Mouse (Mus musculus) hindbrain, embryonic 16.5 days (tissue): ENCODE data around the gene Klhdc1. TPM values are rescaled to one million over a fixed set of nuclear protein-coding genes. Genes with fewer than 3 reads are reported as not detected.

Experiments
- ATAC-seq: fragments of 200-750 bp; cut with Nextera tagmentation; 2 replicates; pipeline ENCODE4 v1.8.0; 2017; ENCODE audit warnings: moderate TSS enrichment, moderate library complexity
- H3K27ac ChIP-seq: fragments of 300-500 bp; sonication (generic); 2 replicates; pipeline ENCODE4 v1.5.1; 2014; ENCODE audit warnings: low read depth, mild to moderate bottlenecking, control low read depth, low read length, moderate library complexity
- H3K27me3 ChIP-seq: fragments of 300-500 bp; sonication (generic); replicated peaks from 2 replicates; pipeline ENCODE4 v1.6.1; 2014; ENCODE audit warnings: low read length; ENCODE audit not compliant: control insufficient read depth, insufficient read depth
- H3K36me3 ChIP-seq: fragments of 300-500 bp; sonication (generic); 2 replicates; pipeline ENCODE4 v1.6.1; 2014; ENCODE audit warnings: mild to moderate bottlenecking, low read length, moderate library complexity, mixed read lengths; ENCODE audit not compliant: control insufficient read depth, insufficient read depth
- H3K4me1 ChIP-seq: fragments of 300-500 bp; sonication (generic); 2 replicates; pipeline ENCODE4 v1.6.1; 2014; ENCODE audit warnings: low read depth, low read length; ENCODE audit not compliant: control insufficient read depth, insufficient read depth
- H3K4me2 ChIP-seq: fragments of 300-500 bp; sonication (generic); 2 replicates; pipeline ENCODE4 v1.6.1; 2014; ENCODE audit warnings: mild to moderate bottlenecking, low read length, control low read depth, moderate library complexity
- H3K4me3 ChIP-seq: fragments of 300-500 bp; sonication (generic); 2 replicates; pipeline ENCODE4 v1.5.1; 2014; ENCODE audit warnings: mild to moderate bottlenecking, low read length, control low read depth, moderate library complexity
- H3K9ac ChIP-seq: fragments of 300-500 bp; sonication (generic); 2 replicates; pipeline ENCODE4 v1.6.1; 2014; ENCODE audit warnings: low read depth, mild to moderate bottlenecking, control low read depth, low read length, moderate library complexity
- H3K9me3 ChIP-seq: fragments of 300-500 bp; sonication (generic); 2 replicates; pipeline ENCODE4 v1.6.1; 2014; ENCODE audit warnings: mild to moderate bottlenecking, low read length, moderate library complexity; ENCODE audit not compliant: control insufficient read depth
- WGBS: fragments of 180-500 bp; shearing (Covaris S2); extraction: QIAGEN DNeasy Blood & Tissue Kit; methylation state at CpG from one replicate; pipeline ENCODE4 v1.1.7; 2014; 5-methylcytosine and 5-hydroxymethylcytosine counted together
- polyA plus RNA-seq: library from polyadenylated mRNA; unstranded; fragments of >200 nt; fragmentation: Nextera tagmentation; extraction: Ambion mirVana; gene quantifications from 2 replicates; pipeline ENCODE4 v1.2.1, GENCODE M21; 2015

Klhdc1 gene
- polyA plus RNA-seq, 1 experiment from 2014 or later = 17.2 TPM

DNA sequence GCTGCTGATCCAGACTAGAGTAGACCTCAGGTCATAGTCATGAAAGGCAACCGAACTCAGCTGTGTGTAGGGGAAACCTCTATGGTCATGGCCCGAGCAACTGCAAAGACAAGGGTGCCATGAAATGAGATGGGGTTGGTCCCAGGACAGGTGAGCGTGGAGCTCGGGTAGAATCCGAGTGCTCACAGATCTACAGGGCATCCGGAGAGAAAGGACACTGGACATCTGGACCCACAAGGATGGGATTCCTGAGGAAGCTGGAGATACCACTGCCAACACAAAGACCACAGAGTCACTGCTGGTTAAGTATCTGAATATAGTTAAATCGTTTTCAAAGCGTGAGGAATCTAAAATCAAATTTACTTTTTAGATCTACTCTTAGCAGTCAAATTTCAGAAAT lies 33.6 kb upstream of the Klhdc1 start:
- no peaks in the 10 kb centered on the region for H3K36me3 ChIP-seq
- ATAC-seq = no peak
- no peak overlapping the region for H3K4me3 ChIP-seq
- H3K9ac ChIP-seq = no peak overlapping the region
- H3K4me1 ChIP-seq = 0 out of 2 replicates have a peak, but pooled peaks cover 3% of the 10 kb centered on the region
- no peak overlapping the region for H3K27ac ChIP-seq
- H3K4me2 ChIP-seq = no peak overlapping the region
- no peaks in the 10 kb centered on the region for H3K27me3 ChIP-seq
- WGBS = 94% methylated on average over 8 of the region's 8 CpGs
- no peaks in the 10 kb centered on the region for H3K9me3 ChIP-seq

DNA sequence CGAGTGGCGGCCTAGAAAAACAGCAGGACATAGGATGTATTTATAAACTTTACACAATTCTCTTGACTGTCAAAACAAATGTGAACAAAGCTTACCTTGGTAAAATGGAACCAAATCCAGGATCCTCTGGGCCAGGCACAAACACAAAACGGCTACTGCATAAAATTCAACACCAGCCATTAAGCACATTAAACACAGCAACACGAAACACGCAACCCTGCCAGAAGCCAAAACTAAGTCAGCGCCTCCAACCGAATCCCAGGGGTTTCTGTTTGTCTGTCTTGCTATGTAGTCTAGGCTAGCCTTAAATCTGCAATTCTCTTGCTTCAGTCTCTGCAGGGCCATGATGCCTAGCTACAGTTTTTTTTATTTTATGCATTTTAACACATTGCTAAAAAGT lies 33.0 kb upstream of the Klhdc1 start:
- 0 out of 2 replicates have a peak, but pooled peaks cover 3% of the 10 kb centered on the region for H3K4me1 ChIP-seq
- WGBS = 97% methylated on average over 7 of the region's 7 CpGs

GRCm38 (mm10) chr12:69208520-69208919 lies 32.5 kb upstream of the Klhdc1 start:
- Histone ChIP-seq H3K27ac (no peak overlapping the region), H3K27me3 (no peaks in the 10 kb centered on the region), H3K9me3 (no peaks in the 10 kb centered on the region), H3K9ac (no peak overlapping the region), H3K4me3 (no peak overlapping the region), H3K4me2 (no peak overlapping the region), H3K4me1 (0 out of 2 replicates have a peak, but pooled peaks cover 3% of the 10 kb centered on the region), H3K36me3 (no peaks in the 10 kb centered on the region)
- WGBS = 92% methylated on average over 2 of the region's 2 CpGs
- no peak for ATAC-seq

More for the DNA sequence above, 33.0 kb upstream of the Klhdc1 start:
- Histone ChIP-seq H3K4me2 (no peak overlapping the region), H3K4me3 (no peak overlapping the region), H3K36me3 (no peaks in the 10 kb centered on the region), H3K9me3 (no peaks in the 10 kb centered on the region), H3K27me3 (no peaks in the 10 kb centered on the region), H3K27ac (no peak overlapping the region), H3K9ac (no peak overlapping the region)
- no peak for ATAC-seq

DNA sequence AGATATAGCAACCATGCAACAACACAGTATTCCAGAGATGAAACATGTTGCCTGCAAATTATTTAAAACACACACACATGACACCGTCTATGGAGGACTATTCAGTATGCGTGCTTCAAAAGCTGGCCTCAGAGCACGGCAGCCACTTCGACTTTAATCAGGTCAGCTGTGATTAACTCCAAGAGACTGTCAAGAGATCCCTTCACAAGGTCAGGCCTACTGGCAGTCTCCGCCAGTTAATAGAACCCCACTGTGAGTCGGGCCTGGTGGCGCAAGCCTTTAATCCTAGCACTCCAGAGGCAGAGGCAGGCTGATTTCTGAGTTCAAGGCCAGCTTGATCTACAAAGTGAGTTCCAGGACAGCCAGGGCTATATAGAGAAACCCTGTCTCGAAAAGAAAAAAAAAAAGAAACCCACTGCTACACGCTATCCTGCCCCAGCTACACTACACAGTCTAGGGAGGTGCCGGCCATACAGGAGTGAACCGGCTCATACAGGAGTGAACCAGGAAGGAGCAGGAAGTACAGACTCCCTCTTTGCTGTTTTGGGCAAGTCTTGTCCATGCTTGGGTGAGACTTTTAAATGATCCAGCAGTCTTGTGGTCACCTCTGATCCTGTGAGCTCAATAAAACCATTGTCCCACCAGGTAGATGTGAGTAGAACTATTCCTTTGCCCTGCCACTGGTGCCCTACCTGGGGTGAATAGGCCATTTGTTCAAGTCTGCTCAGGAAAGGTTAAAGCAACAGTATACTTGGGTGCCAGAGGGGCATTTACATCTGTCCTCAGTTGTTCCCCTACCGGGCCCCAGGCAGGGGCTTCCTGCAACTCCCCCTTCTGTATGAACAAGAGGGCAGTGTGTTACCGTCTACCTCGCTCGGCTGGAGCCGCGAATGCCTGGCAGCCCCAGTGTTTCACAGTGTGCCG lies 30.7 kb upstream of the Klhdc1 start:
- H3K9me3 ChIP-seq = no peaks in the 10 kb centered on the region
- WGBS = 91% methylated on average over 18 of the region's 18 CpGs
- ATAC-seq = no peak
- H3K4me3 ChIP-seq = no peak overlapping the region
- no peak overlapping the region for H3K9ac ChIP-seq
- no peak overlapping the region for H3K4me2 ChIP-seq
- H3K4me1 ChIP-seq = no peaks in the 10 kb centered on the region
- no peaks in the 10 kb centered on the region for H3K36me3 ChIP-seq
- no peaks in the 10 kb centered on the region for H3K27me3 ChIP-seq
- no peak overlapping the region for H3K27ac ChIP-seq

DNA sequence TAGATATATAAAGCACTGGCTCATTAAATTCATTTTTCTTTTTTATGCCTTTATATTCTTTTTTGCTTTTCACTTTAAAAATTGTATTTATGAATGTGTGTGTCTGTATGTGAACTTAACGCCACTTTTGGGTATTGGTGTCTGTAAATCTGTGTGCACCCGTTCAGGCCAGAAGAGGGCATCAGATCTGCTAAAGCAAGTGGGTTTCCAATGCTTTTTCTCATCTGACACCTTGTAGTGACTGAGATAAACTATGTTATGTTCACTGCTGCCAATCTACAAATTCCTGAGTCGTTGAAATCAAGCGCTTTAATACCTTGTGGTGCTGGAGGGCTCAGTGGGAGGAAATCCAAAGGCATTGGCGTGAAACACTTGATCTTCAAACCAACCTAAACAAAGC lies 29.9 kb upstream of the Klhdc1 start:
- no peak for ATAC-seq
- 81% methylated on average over 5 of the region's 5 CpGs for WGBS
- no peak overlapping the region for H3K9ac ChIP-seq
- no peak overlapping the region for H3K4me2 ChIP-seq
- H3K4me3 ChIP-seq = no peak overlapping the region
- no peaks in the 10 kb centered on the region for H3K9me3 ChIP-seq
- H3K27ac ChIP-seq = no peak overlapping the region
- no peaks in the 10 kb centered on the region for H3K27me3 ChIP-seq
- H3K36me3 ChIP-seq = no peaks in the 10 kb centered on the region
- no peaks in the 10 kb centered on the region for H3K4me1 ChIP-seq

DNA sequence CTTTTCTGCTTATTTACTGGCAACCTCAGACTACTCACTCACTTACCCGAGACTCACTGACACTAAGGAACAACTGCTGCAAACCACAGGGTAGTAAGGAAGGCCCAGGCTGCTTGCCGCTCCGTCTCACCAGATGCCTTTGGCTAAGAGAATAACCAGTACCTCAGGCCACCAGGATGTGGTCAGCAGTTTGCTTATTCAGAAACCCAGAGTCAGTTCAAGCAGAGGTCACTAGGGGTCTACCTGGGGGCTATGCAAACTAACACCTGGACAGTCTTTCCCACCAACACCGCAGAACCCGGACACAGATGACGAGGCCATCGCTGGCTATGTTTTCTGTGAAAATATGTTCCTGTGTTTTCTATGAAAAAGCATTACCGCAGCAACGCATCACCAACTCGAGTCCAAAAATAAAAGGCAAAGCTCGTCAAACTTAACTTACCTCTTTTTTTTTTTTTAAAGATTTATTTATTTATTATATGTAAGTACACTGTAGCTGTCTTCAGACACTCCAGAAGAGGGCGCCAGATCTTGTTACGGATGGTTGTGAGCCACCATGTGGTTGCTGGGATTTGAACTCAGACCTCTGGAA lies 27.7 kb upstream of the Klhdc1 start:
- no peak overlapping the region for H3K4me2 ChIP-seq
- H3K27me3 ChIP-seq = no peaks in the 10 kb centered on the region
- ATAC-seq = no peak
- no peak overlapping the region for H3K4me3 ChIP-seq
- H3K4me1 ChIP-seq = no peaks in the 10 kb centered on the region
- H3K36me3 ChIP-seq = no peaks in the 10 kb centered on the region
- no peaks in the 10 kb centered on the region for H3K9me3 ChIP-seq
- H3K9ac ChIP-seq = no peak overlapping the region
- WGBS = 94% methylated on average over 13 of the region's 13 CpGs
- no peak overlapping the region for H3K27ac ChIP-seq

- H3K9ac ChIP-seq = no peak overlapping the region
- no peaks in the 10 kb centered on the region for H3K36me3 ChIP-seq
- no peak overlapping the region for H3K4me3 ChIP-seq
- H3K27ac ChIP-seq = no peak overlapping the region
- H3K4me1 ChIP-seq = no peaks in the 10 kb centered on the region
- H3K9me3 ChIP-seq = no peaks in the 10 kb centered on the region
- H3K4me2 ChIP-seq = no peak overlapping the region
- 94% methylated on average over 7 of the region's 7 CpGs for WGBS
- H3K27me3 ChIP-seq = no peaks in the 10 kb centered on the region
- no peak for ATAC-seq
These were observed 26.6 kb upstream of the Klhdc1 start for GRCm38 (mm10) chr12:69214393-69214792.

- no peak for ATAC-seq
- Histone ChIP-seq H3K9ac (no peak overlapping the region), H3K36me3 (no peaks in the 10 kb centered on the region), H3K27me3 (no peaks in the 10 kb centered on the region), H3K27ac (no peak overlapping the region), H3K4me2 (no peak overlapping the region), H3K9me3 (no peaks in the 10 kb centered on the region), H3K4me3 (no peak overlapping the region), H3K4me1 (no peaks in the 10 kb centered on the region)
- WGBS = 82% methylated on average over 3 of the region's 3 CpGs
These were observed 25.8 kb upstream of the Klhdc1 start for GRCm38 (mm10) chr12:69215000-69215785.

DNA sequence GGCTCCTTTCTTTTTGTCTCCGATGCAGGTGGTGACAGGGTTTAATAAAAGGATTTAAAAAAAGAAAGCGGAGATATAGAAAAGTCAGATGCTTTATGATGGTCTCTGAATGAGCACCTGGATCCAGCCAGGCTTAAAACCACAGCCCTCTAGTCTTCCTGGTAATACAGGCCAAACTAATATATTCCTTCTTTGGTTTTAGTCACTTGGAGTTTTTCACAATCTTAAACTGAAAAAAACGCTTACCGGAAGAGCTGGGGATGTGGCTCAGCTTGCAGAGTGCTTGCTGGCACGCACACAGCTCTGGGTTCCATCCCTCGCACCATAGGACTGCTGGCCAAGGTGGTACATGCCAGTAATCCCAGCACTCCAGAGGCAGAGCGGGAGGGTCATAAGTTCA lies 24.4 kb upstream of the Klhdc1 start:
- Histone ChIP-seq H3K4me2 (no peak overlapping the region), H3K4me3 (no peak overlapping the region), H3K4me1 (no peaks in the 10 kb centered on the region), H3K27me3 (no peaks in the 10 kb centered on the region), H3K9ac (no peak overlapping the region), H3K36me3 (no peaks in the 10 kb centered on the region), H3K9me3 (no peaks in the 10 kb centered on the region), H3K27ac (no peak overlapping the region)
- ATAC-seq = no peak
- WGBS = 94% methylated on average over 7 of the region's 7 CpGs
